11 mouse cellular contexts compared by ENCODE assay signal in genomic region chr4:136832559-136833232, GRCm38 (mm10). TPM values are rescaled to one million over a fixed set of nuclear protein-coding genes. Genes with fewer than 3 reads are reported as not detected.
DNase-seq lines count a peak whose midpoint lies in the region; ATAC-seq and TF ChIP-seq lines count a peak whose summit lies in the region.
"Had no signal": no experiment of that assay in that cellular context is flagged by ENCODE, and none has a peak within 500 bp of the region (broad histone marks: within the 10 kb centered on the region; RNA-seq: fewer than 3 reads in every experiment).

No protein-coding gene starts in this region.

- H3K4me1 ChIP-seq in intestine, embryonic 14.5 days (replicated peaks; ENCODE audit: control insufficient read depth, insufficient read depth, low read length): peaks cover 69% of the 10 kb centered on the region
- peaks cover 6% of the 10 kb centered on the region for H3K4me1 ChIP-seq in intestine, postnatal 0 days (replicated peaks; ENCODE audit: control insufficient read depth, insufficient read depth, low read length)
- peaks cover 56% of the 10 kb centered on the region for H3K4me1 ChIP-seq in embryonic facial prominence, embryonic 14.5 days (ENCODE audit: control insufficient read depth, insufficient read depth, low read length)
- H3K4me1 ChIP-seq in intestine, embryonic 16.5 days (ENCODE audit: control insufficient read depth, insufficient read depth, low read length): peaks cover 73% of the 10 kb centered on the region
- peaks cover 47% of the 10 kb centered on the region for H3K4me1 ChIP-seq in small intestine, adult 2 months (ENCODE audit: control insufficient read depth, insufficient read depth, insufficient read length, low read length)

- H3K36me3 ChIP-seq in intestine, embryonic 14.5 days (ENCODE audit: control insufficient read depth, insufficient read depth, low read length): no peaks in the 10 kb centered on the region
- H3K36me3 ChIP-seq in intestine, postnatal 0 days (ENCODE audit: control insufficient read depth, insufficient read depth): peaks cover 3% of the 10 kb centered on the region; the same call in 1 of the 2 replicates
- peaks cover 2% of the 10 kb centered on the region; the same call in 1 of the 2 replicates for H3K36me3 ChIP-seq in embryonic facial prominence, embryonic 14.5 days (ENCODE audit: control insufficient read depth, insufficient read depth, low read length)
- H3K36me3 ChIP-seq in intestine, embryonic 16.5 days (ENCODE audit: control insufficient read depth, insufficient read depth, low read length): no peaks in the 10 kb centered on the region
- H3K36me3 ChIP-seq in small intestine, adult 2 months (ENCODE audit: control insufficient read depth, insufficient read depth, low read length): no peaks in the 10 kb centered on the region
- H3K36me3 ChIP-seq: G1E had no signal

- no peak overlapping the region for H3K4me3 ChIP-seq in intestine, embryonic 14.5 days (ENCODE audit: low read depth, low read length)
- no peak overlapping the region for H3K4me3 ChIP-seq in intestine, postnatal 0 days (ENCODE audit: low read depth, low read length)
- no peak overlapping the region for H3K4me3 ChIP-seq in embryonic facial prominence, embryonic 14.5 days (ENCODE audit: low read depth, low read length)
- no peak overlapping the region for H3K4me3 ChIP-seq in intestine, embryonic 16.5 days (ENCODE audit: low read length)
- no peak overlapping the region for H3K4me3 ChIP-seq in small intestine, adult 2 months (ENCODE audit: low read depth, low read length)

- H3K9ac ChIP-seq in intestine, embryonic 14.5 days (ENCODE audit: low read length): no peak overlapping the region
- no peak overlapping the region for H3K9ac ChIP-seq in intestine, postnatal 0 days (ENCODE audit: low read depth, low read length)
- no peak overlapping the region for H3K9ac ChIP-seq in embryonic facial prominence, embryonic 14.5 days (ENCODE audit: low read depth, low read length)
- H3K9ac ChIP-seq in intestine, embryonic 16.5 days (ENCODE audit: low read depth, low read length): 0 out of 2 replicates have a peak overlapping the region, but pooled peaks have one; percentile 32

- TF ChIP-seq POLR2A in small intestine, adult 2 months (IDR thresholded peaks at IDR 0.05; ENCODE audit: low read depth, low read length): no peak

- no peaks in the 10 kb centered on the region for H3K27me3 ChIP-seq in intestine, embryonic 14.5 days (replicated peaks; ENCODE audit: control insufficient read depth, insufficient read depth, low read length)
- H3K27me3 ChIP-seq in intestine, postnatal 0 days (replicated peaks; ENCODE audit: control insufficient read depth, insufficient read depth, low read length): no peaks in the 10 kb centered on the region
- no peaks in the 10 kb centered on the region for H3K27me3 ChIP-seq in embryonic facial prominence, embryonic 14.5 days (replicated peaks; ENCODE audit: control insufficient read depth, insufficient read depth, low read length)
- no peaks in the 10 kb centered on the region for H3K27me3 ChIP-seq in intestine, embryonic 16.5 days (replicated peaks; ENCODE audit: control insufficient read depth, insufficient read depth, low read length)
- H3K27me3 ChIP-seq in small intestine, adult 2 months (ENCODE audit: control insufficient read depth, insufficient read depth, low read length): no peaks in the 10 kb centered on the region; the same call in 1 of the 2 replicates

- no peak for ATAC-seq in intestine, embryonic 14.5 days (replicated peaks; ENCODE audit: low FRiP score, low TSS enrichment, low read depth)
- ATAC-seq in intestine, postnatal 0 days: no peak
- ATAC-seq in embryonic facial prominence, embryonic 14.5 days (ENCODE audit: low read depth): no peak
- no peak for ATAC-seq in intestine, embryonic 16.5 days

- DNase-seq in intestine, embryonic 14.5 days (ENCODE audit: low spot score): no peak
- DNase-seq in embryonic facial prominence, embryonic 14.5 days (ENCODE audit: low spot score): no peak
- no peak for DNase-seq in right cerebral cortex, postnatal 36 days (ENCODE audit: low spot score in 2 of 2)
- DNase-seq in layer of hippocampus, adult 18-20 months (ENCODE audit: low spot score in 2 of 2): no peak
- no peak for DNase-seq in kidney, adult 18-20 months
- DNase-seq: heart, postnatal 36 days; lung, postnatal 4 days had no signal

- no peak for TF ChIP-seq CTCF in intestine, postnatal 0 days (IDR thresholded peaks at IDR 0.05; ENCODE audit: low read depth)
- TF ChIP-seq CTCF in small intestine, adult 2 months (IDR thresholded peaks at IDR 0.05; ENCODE audit: extremely low read depth, insufficient read length, insufficient replicate concordance, low read depth, low read length): no peak

- no peak overlapping the region for H3K27ac ChIP-seq in intestine, embryonic 14.5 days (ENCODE audit: low read depth)
- H3K27ac ChIP-seq in intestine, postnatal 0 days (ENCODE audit: low read depth, low read length): no peak overlapping the region
- 0 out of 2 replicates have a peak overlapping the region, but pooled peaks have one; percentile 2 for H3K27ac ChIP-seq in embryonic facial prominence, embryonic 14.5 days (replicated peaks; ENCODE audit: low read depth, low read length)
- H3K27ac ChIP-seq in intestine, embryonic 16.5 days (ENCODE audit: low read length): 0 out of 2 replicates have a peak overlapping the region, but pooled peaks have one; percentile 4
- H3K27ac ChIP-seq in small intestine, adult 2 months (ENCODE audit: insufficient read depth, low read depth, low read length): peak overlapping the region; percentile 33

- WGBS in intestine, embryonic 14.5 days: 59% methylated on average over 16 of the region's 16 CpGs
- WGBS in intestine, postnatal 0 days: 52% methylated on average over 16 of the region's 16 CpGs
- 51% methylated on average over 16 of the region's 16 CpGs for WGBS in embryonic facial prominence, embryonic 14.5 days
- WGBS in intestine, embryonic 16.5 days: 56% methylated on average over 16 of the region's 16 CpGs
- 33% methylated on average over 16 of the region's 16 CpGs for WGBS in small intestine, adult 2 months

- H3K4me2 ChIP-seq in intestine, embryonic 14.5 days (ENCODE audit: low read length): peak overlapping the region; percentile 18; the same call in 1 of the 2 replicates
- no peak overlapping the region for H3K4me2 ChIP-seq in intestine, postnatal 0 days (replicated peaks; ENCODE audit: low read depth)
- peak overlapping the region; percentile 95; the same call in 1 of the 2 replicates for H3K4me2 ChIP-seq in embryonic facial prominence, embryonic 14.5 days (ENCODE audit: low read depth, low read length)
- 0 out of 2 replicates have a peak overlapping the region, but pooled peaks have one; percentile 3 for H3K4me2 ChIP-seq in intestine, embryonic 16.5 days (ENCODE audit: low read depth, low read length)

- no peaks in the 10 kb centered on the region for H3K9me3 ChIP-seq in intestine, embryonic 14.5 days (ENCODE audit: control insufficient read depth, low read length)
- H3K9me3 ChIP-seq in intestine, postnatal 0 days (ENCODE audit: control insufficient read depth): no peaks in the 10 kb centered on the region
- no peaks in the 10 kb centered on the region for H3K9me3 ChIP-seq in embryonic facial prominence, embryonic 14.5 days (ENCODE audit: control insufficient read depth, low read length)
- no peaks in the 10 kb centered on the region for H3K9me3 ChIP-seq in intestine, embryonic 16.5 days (ENCODE audit: control insufficient read depth, low read length)

RNA-seq across cellular contexts. Expression of gene Ephb2, which starts 3.1 kb away (rescaled TPM):
- polyA plus RNA-seq in intestine, embryonic 14.5 days (2014; fragmentation: Nextera tagmentation; extraction: Ambion mirVana): 8.8 and 11.4 TPM in 2 replicates
- polyA plus RNA-seq in intestine, postnatal 0 days (2015; fragmentation: Nextera tagmentation; extraction: Ambion mirVana): 5.7 TPM in 2 replicates
- polyA plus RNA-seq in embryonic facial prominence, embryonic 14.5 days (2014; fragmentation: Nextera tagmentation; extraction: Ambion mirVana): 14.8 and 14.9 TPM in 2 replicates
- polyA plus RNA-seq in intestine, embryonic 16.5 days (2015; fragmentation: Nextera tagmentation; extraction: Ambion mirVana): 3.1 and 3.5 TPM in 2 replicates
- polyA plus RNA-seq in small intestine, adult 2 months (2012; rRNA removed): 32.1 and 57.6 TPM in 2 replicates
- 10 to 100 TPM; 21.2 to 21.3 TPM for total RNA-seq in layer of hippocampus, adult 18-20 months (2021)

RNA-seq across cellular contexts. Expression of gene C1qb, which starts 53.3 kb away (rescaled TPM):
- 62.3 and 62.8 TPM in 2 replicates for polyA plus RNA-seq in intestine, embryonic 14.5 days (2014; fragmentation: Nextera tagmentation; extraction: Ambion mirVana)
- 67.7 and 71.4 TPM in 2 replicates for polyA plus RNA-seq in intestine, postnatal 0 days (2015; fragmentation: Nextera tagmentation; extraction: Ambion mirVana)
- polyA plus RNA-seq in embryonic facial prominence, embryonic 14.5 days (2014; fragmentation: Nextera tagmentation; extraction: Ambion mirVana): 85.2 and 99.6 TPM in 2 replicates
- 76.3 and 77.6 TPM in 2 replicates for polyA plus RNA-seq in intestine, embryonic 16.5 days (2015; fragmentation: Nextera tagmentation; extraction: Ambion mirVana)
- polyA plus RNA-seq in small intestine, adult 2 months (2012; rRNA removed): 58.9 and 71.3 TPM in 2 replicates
- 10 to 100 TPM; 56.5 to 79.9 TPM for total RNA-seq in layer of hippocampus, adult 18-20 months (2021)

Comparison
In these comparisons a context has a peak if more than half of its experiments do, and no peak if none do; other contexts are left out.
1. H3K27ac ChIP-seq: peak in embryonic facial prominence, embryonic 14.5 days (single experiment), intestine, embryonic 16.5 days (single experiment) and small intestine, adult 2 months (single experiment); none in intestine, embryonic 14.5 days (single experiment) and intestine, postnatal 0 days (single experiment).